Mouse (Mus musculus) ES-Bruce4 (cell line): ENCODE results near the gene Rpl23.

Source experiments
- CTCF ChIP-seq: IDR thresholded peaks from one replicate; pipeline ENCODE4 v1.8.1; 2011; ENCODE audit warnings: low read depth, low read length
- POLR2A ChIP-seq: IDR thresholded peaks from one replicate; pipeline ENCODE4 v1.8.1; 2011; ENCODE audit warnings: low read length; ENCODE audit not compliant: insufficient read depth

DNA sequence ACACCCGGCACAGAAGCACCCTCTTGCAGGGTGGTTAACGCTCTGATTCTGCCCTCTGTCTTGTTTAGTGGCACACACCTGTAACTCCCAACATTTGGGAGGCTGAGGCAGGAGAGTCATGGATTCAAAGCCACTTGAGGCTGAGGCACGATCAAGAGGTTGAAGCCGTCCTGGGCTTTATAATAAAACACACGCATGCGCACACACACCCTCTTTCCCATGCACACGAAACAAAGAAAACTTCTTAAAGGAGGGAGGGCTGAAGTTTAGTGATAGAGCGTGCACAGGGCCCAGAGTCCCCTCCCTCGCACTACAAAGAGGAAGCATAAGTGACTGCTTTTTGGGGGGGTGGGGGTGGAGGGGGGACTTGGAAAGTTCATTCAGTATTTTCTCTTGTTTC lies 43.7 kb upstream of the Rpl23 start:
- TF ChIP-seq POLR2A (no peak), CTCF (no peak)
